Mouse (Mus musculus) kidney, adult 2 months (tissue): ENCODE data around the gene Itpr3. TPM values are rescaled to one million over a fixed set of nuclear protein-coding genes. Genes with fewer than 3 reads are reported as not detected.

Experiments used
- DNase-seq: peaks from one replicate; pipeline ENCODE4 v3.0.0; 2021
- H3K27ac ChIP-seq: fragments of 200-500 bp; 2 replicates; pipeline ENCODE4 v1.5.1; 2012; ENCODE audit warnings: low read depth, low read length, control low read depth, inconsistent platforms; ENCODE audit not compliant: insufficient read depth
- H3K27me3 ChIP-seq: fragments of 200-500 bp; replicated peaks from 2 replicates; pipeline ENCODE4 v1.6.1; 2012; ENCODE audit warnings: mild to moderate bottlenecking, moderate library complexity, low read length, inconsistent platforms; ENCODE audit not compliant: control insufficient read depth, insufficient read depth
- H3K36me3 ChIP-seq: fragments of 200-500 bp; 2 replicates; pipeline ENCODE4 v1.6.1; 2012; ENCODE audit warnings: mild to moderate bottlenecking, moderate library complexity, low read length, inconsistent platforms; ENCODE audit not compliant: control insufficient read depth, insufficient read depth
- H3K4me1 ChIP-seq: fragments of 200-500 bp; 2 replicates; pipeline ENCODE4 v1.6.1; 2011; ENCODE audit warnings: low read length; ENCODE audit not compliant: control insufficient read depth, insufficient read depth
- H3K4me3 ChIP-seq: fragments of 200-500 bp; 2 replicates; pipeline ENCODE4 v1.5.1; 2011; ENCODE audit warnings: mild to moderate bottlenecking, low read depth, low read length, control low read depth; ENCODE audit not compliant: insufficient read depth
- CTCF ChIP-seq: fragments of 200-500 bp; conservative IDR thresholded peaks from 2 replicates; pipeline ENCODE4 v1.5.1; 2011; ENCODE audit warnings: low read depth, mild to moderate bottlenecking, control low read depth, low read length, moderate library complexity, mixed read lengths; ENCODE audit not compliant: insufficient read depth, insufficient read length
- POLR2A ChIP-seq: fragments of 200-500 bp; IDR thresholded peaks from one replicate; pipeline ENCODE4 v1.6.1; 2011; ENCODE audit warnings: low read depth, low read length, control low read depth
- WGBS: fragments of 180-500 bp; shearing (Covaris S2); methylation state at CpG from one replicate; pipeline ENCODE4 v1.1.7; 2018; 5-methylcytosine and 5-hydroxymethylcytosine counted together
- polyA plus RNA-seq: library from polyadenylated mRNA; depleted of rRNA; stranded (reverse); fragments of >200 nt; gene quantifications from 2 replicates; pipeline ENCODE4 v1.2.3, GENCODE M21; 2012

Gene Itpr3
- polyA plus RNA-seq, 1 experiment = 6.9 TPM

- no peak overlapping the region for H3K27ac ChIP-seq
These were observed 18.6 kb upstream of the Itpr3 start for GRCm38 (mm10) chr17:27038335-27039050.

DNA sequence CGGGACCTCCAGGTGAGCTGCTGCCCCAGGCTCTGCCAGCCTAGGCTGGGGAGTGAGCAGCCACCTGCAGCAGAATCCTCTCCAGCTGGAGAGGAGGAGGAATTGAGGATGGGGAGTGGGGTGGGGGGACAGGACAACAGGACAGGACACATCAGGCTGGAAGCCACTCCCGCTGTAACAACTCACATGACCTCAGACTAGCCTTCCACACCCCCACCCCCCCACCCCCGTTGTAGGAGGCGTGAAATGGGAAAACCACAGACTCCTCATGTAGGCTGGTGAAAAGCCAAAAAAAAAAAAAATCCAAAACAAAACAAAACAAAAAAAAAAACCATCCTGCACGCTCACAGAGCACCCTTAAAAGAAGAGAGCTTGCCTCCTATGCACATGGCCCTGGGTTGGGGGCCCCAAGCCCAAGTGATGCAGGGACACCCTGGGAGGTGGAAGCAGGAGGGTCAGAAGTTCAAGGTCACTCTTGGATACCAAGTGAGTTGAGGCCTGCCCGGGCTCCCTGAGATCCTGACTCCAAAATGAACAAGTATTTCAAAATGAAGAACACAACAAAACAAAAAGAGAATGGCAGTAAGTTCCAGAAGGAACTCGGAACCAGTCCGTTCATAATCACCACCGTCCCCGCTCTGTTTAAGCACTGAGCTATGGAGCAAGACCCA lies 17.5 kb upstream of the Itpr3 start:
- TF ChIP-seq POLR2A (no peak), CTCF (no peak)
- H3K4me3 ChIP-seq = no peak overlapping the region
- 67% methylated on average over 10 of the region's 10 CpGs for WGBS
- H3K27ac ChIP-seq = no peak overlapping the region; the same call in 1 of the 2 replicates
- peaks cover 7% of the 10 kb centered on the region for H3K4me1 ChIP-seq
- no peaks in the 10 kb centered on the region for H3K36me3 ChIP-seq
- no peak for DNase-seq
- no peaks in the 10 kb centered on the region for H3K27me3 ChIP-seq

More at GRCm38 (mm10) chr17:27038335-27039050, 18.6 kb upstream of the Itpr3 start:
- 61% methylated on average over 18 of the region's 18 CpGs for WGBS
- no peaks in the 10 kb centered on the region for H3K36me3 ChIP-seq
- no peak for DNase-seq
- TF ChIP-seq POLR2A (no peak), CTCF (no peak)
- no peaks in the 10 kb centered on the region for H3K27me3 ChIP-seq
- H3K4me1 ChIP-seq = peaks cover 7% of the 10 kb centered on the region
- no peak overlapping the region for H3K4me3 ChIP-seq

GRCm38 (mm10) chr17:27040304-27041045 lies 16.6 kb upstream of the Itpr3 start:
- Histone ChIP-seq H3K4me3 (no peak overlapping the region), H3K27ac (peak overlapping the region; percentile 24; the same call in 1 of the 2 replicates), H3K36me3 (no peaks in the 10 kb centered on the region), H3K27me3 (no peaks in the 10 kb centered on the region), H3K4me1 (peaks cover 7% of the 10 kb centered on the region)
- TF ChIP-seq CTCF (no peak), POLR2A (no peak)
- peak; percentile 77 for DNase-seq
- 29% methylated on average over 20 of the region's 20 CpGs for WGBS

DNA sequence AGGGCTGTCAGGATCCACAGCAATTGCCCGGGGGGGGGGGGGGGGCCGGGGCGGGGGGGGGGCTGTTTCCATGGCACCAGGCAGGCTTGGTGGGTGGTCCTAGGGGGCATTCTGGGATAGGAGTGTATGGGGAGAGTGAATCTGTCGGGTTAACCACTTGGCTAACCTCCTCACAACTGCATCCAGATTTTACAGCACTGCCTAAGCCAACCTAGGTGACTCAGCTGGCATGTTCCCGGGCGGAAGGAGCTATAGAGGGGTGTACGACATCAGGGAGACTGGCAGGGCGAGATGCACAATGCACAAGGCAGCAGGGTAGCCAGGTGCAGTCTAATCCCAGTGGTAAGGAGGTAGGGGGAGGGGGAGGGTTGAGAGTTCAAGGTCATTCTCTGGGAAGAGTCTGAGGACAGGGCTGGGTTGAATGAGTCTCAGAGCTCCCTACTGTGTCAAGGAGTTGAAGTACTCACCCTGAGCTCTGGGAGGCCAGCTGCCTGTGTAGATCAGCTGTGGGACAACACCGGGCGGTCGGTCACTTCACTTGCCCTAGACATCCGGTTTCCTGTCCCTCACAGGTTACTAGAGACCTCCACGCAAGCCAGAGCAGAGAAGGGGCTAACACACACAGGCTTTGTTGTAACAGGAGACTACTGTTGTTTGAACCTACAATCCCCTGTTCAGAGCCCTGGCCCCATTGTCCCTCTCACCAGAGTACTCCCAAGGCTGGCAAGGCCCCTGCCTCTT lies 15.9 kb upstream of the Itpr3 start:
- H3K4me3 ChIP-seq = no peak overlapping the region
- no peaks in the 10 kb centered on the region for H3K36me3 ChIP-seq
- peaks cover 7% of the 10 kb centered on the region for H3K4me1 ChIP-seq
- DNase-seq = no peak
- no peaks in the 10 kb centered on the region for H3K27me3 ChIP-seq
- 42% methylated on average over 13 of the region's 13 CpGs for whole genome bisulfite sequencing
- TF ChIP-seq CTCF = no peak
- no peak overlapping the region for H3K27ac ChIP-seq

DNA sequence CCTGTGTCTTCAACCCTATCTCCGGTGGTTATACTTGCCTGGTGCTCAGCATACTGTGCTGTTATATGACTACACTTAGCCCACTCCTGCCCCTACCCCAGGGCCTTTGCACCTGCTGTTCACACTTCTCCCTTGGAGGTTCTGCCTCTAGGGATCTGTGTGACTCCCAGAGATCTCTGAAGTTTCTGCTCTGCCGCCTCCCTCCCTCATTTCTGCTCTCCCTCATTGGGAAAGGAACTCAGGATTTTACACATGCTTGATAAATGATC lies 15.4 kb upstream of the Itpr3 start:
- no peak for DNase-seq
- TF ChIP-seq POLR2A (no peak), CTCF (no peak)
- H3K4me3 ChIP-seq = no peak overlapping the region
- H3K27ac ChIP-seq = no peak overlapping the region
- 93% methylated on average over 2 of the region's 2 CpGs for WGBS
- H3K4me1 ChIP-seq = peaks cover 7% of the 10 kb centered on the region
- H3K36me3 ChIP-seq = no peaks in the 10 kb centered on the region
- no peaks in the 10 kb centered on the region for H3K27me3 ChIP-seq

DNA sequence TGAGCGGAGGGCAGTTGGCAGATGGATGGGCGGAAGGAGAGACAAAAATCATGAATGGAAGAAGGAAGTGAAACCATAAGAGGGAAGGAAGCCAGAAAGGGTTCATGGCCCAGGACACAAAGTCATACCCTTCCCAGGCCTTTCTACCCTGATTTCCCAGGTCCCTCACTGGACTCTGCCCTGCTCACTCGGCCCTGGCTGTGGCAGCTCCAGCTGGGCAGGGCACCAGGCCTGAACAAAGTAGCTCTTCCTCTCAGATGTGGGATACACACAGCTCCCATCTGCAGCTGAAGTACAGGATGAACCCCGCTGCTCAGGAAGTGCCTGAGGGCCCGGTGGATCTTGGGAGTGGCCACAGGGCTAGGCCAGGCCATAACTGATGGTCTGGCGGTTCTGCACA lies 14.3 kb upstream of the Itpr3 start:
- Histone ChIP-seq H3K4me1 (peaks cover 7% of the 10 kb centered on the region), H3K4me3 (no peak overlapping the region), H3K27me3 (no peaks in the 10 kb centered on the region), H3K27ac (no peak overlapping the region), H3K36me3 (no peaks in the 10 kb centered on the region)
- peak; percentile 48 for DNase-seq
- 56% methylated on average over 6 of the region's 6 CpGs for WGBS
- TF ChIP-seq CTCF = no peak
- TF ChIP-seq POLR2A = no peak
